Mouse (Mus musculus): Measurements from ENCODE around the gene Baz2b. TPM values are rescaled to one million over a fixed set of nuclear protein-coding genes. Genes with fewer than 3 reads are reported as not detected.

Gene Baz2b
- total RNA-seq, 2 experiments from 2014 or later, result 64.2 to 67.9 TPM

GRCm38 (mm10) chr2:60003665-60004045 lies 206.0 kb downstream of the Baz2b start:
- TF ChIP-seq CTCF (IDR thresholded peaks at IDR 0.05), result no peak
- intact Hi-C loops (cut with DNase I), result no loop called here
- H3K27ac ChIP-seq, result no peak overlapping the region
- no peak for DNase-seq (ENCODE audit: extremely low spot score in 1 of 2, low spot score in 2 of 2)
- no peak overlapping the region for H3K4me3 ChIP-seq

GRCm38 (mm10) chr2:60003038-60003664 lies 206.5 kb downstream of the Baz2b start:
- intact Hi-C loops (cut with DNase I), result no loop called here
- TF ChIP-seq CTCF (IDR thresholded peaks at IDR 0.05), result no peak
- no peak overlapping the region for H3K4me3 ChIP-seq
- DNase-seq (ENCODE audit: extremely low spot score in 1 of 2, low spot score in 2 of 2), result no peak
- H3K27ac ChIP-seq, result no peak overlapping the region

GRCm38 (mm10) chr2:60000268-60000667 lies 209.4 kb downstream of the Baz2b start:
- no peak for TF ChIP-seq CTCF (IDR thresholded peaks at IDR 0.05)
- Histone ChIP-seq H3K27ac (no peak overlapping the region), H3K4me3 (no peak overlapping the region)
- no peak for DNase-seq (ENCODE audit: extremely low spot score in 1 of 2, low spot score in 2 of 2)
- intact Hi-C loops (cut with DNase I), result no loop called here

- intact Hi-C loops (cut with DNase I), result no loop called here
- no peak overlapping the region for H3K4me3 ChIP-seq
- no peak for TF ChIP-seq CTCF (IDR thresholded peaks at IDR 0.05)
- no peak for DNase-seq (ENCODE audit: extremely low spot score in 1 of 2, low spot score in 2 of 2)
- H3K27ac ChIP-seq, result no peak overlapping the region
Observed at GRCm38 (mm10) chr2:59997479-59998228, 212.0 kb downstream of the Baz2b start.

- intact Hi-C loops (cut with DNase I), result no loop called here
- no peak for DNase-seq (ENCODE audit: extremely low spot score in 1 of 2, low spot score in 2 of 2)
Observed at GRCm38 (mm10) chr2:59996911-59997310, 212.7 kb downstream of the Baz2b start.

GRCm38 (mm10) chr2:59993190-59993535 lies 216.5 kb downstream of the Baz2b start:
- H3K4me3 ChIP-seq, result no peak overlapping the region
- TF ChIP-seq CTCF (IDR thresholded peaks at IDR 0.05), result no peak
- DNase-seq (ENCODE audit: extremely low spot score in 1 of 2, low spot score in 2 of 2), result no peak
- no peak overlapping the region for H3K27ac ChIP-seq
- intact Hi-C loops (cut with DNase I), result no loop called here

More at GRCm38 (mm10) chr2:59996911-59997310, 212.7 kb downstream of the Baz2b start:
- Histone ChIP-seq H3K4me3 (no peak overlapping the region), H3K27ac (no peak overlapping the region)
- TF ChIP-seq CTCF (IDR thresholded peaks at IDR 0.05), result no peak

- no peak for TF ChIP-seq CTCF (IDR thresholded peaks at IDR 0.05)
- intact Hi-C loops (cut with DNase I), result no loop called here
- H3K4me3 ChIP-seq, result no peak overlapping the region
- DNase-seq (ENCODE audit: extremely low spot score in 1 of 2, low spot score in 2 of 2), result no peak
- H3K27ac ChIP-seq, result no peak overlapping the region
Observed at GRCm38 (mm10) chr2:59992488-59993189, 217.0 kb downstream of the Baz2b start.

- no peak for TF ChIP-seq CTCF (IDR thresholded peaks at IDR 0.05)
- no peak overlapping the region for H3K4me3 ChIP-seq
- intact Hi-C loops (cut with DNase I), result no loop called here
- no peak for DNase-seq (ENCODE audit: extremely low spot score in 1 of 2, low spot score in 2 of 2)
- no peak overlapping the region for H3K27ac ChIP-seq
Observed at GRCm38 (mm10) chr2:59991775-59992174, 217.9 kb downstream of the Baz2b start.

GRCm38 (mm10) chr2:59987521-59987920 lies 222.1 kb downstream of the Baz2b start:
- DNase-seq (ENCODE audit: extremely low spot score in 1 of 2, low spot score in 2 of 2), result no peak
- Histone ChIP-seq H3K4me3 (no peak overlapping the region), H3K27ac (no peak overlapping the region)
- intact Hi-C loops (cut with DNase I), result no loop called here
- no peak for TF ChIP-seq CTCF (IDR thresholded peaks at IDR 0.05)

- no peak overlapping the region for H3K27ac ChIP-seq
- no peak overlapping the region for H3K4me3 ChIP-seq
- no peak for TF ChIP-seq CTCF (IDR thresholded peaks at IDR 0.05)
- intact Hi-C loops (cut with DNase I), result no loop called here
- no peak for DNase-seq (ENCODE audit: extremely low spot score in 1 of 2, low spot score in 2 of 2)
Observed at GRCm38 (mm10) chr2:59979488-59980220, 230.0 kb downstream of the Baz2b start.

- no peak for TF ChIP-seq CTCF (IDR thresholded peaks at IDR 0.05)
- Histone ChIP-seq H3K27ac (no peak overlapping the region), H3K4me3 (no peak overlapping the region)
- intact Hi-C loops (cut with DNase I), result no loop called here
- no peak for DNase-seq (ENCODE audit: extremely low spot score in 1 of 2, low spot score in 2 of 2)
Observed at GRCm38 (mm10) chr2:59976680-59977079, 233.0 kb downstream of the Baz2b start.

- H3K27ac ChIP-seq, result no peak overlapping the region
- TF ChIP-seq CTCF (IDR thresholded peaks at IDR 0.05), result no peak
- DNase-seq (ENCODE audit: extremely low spot score in 1 of 2, low spot score in 2 of 2), result no peak
- intact Hi-C loops (cut with DNase I), result no loop called here
- H3K4me3 ChIP-seq, result no peak overlapping the region
Observed at GRCm38 (mm10) chr2:59975772-59976171, 233.9 kb downstream of the Baz2b start.
